Mouse (Mus musculus) megakaryocyte progenitor cell, adult 5-6 weeks (primary cell): ENCODE measurements around the gene Fuca2. TPM values are rescaled to one million over a fixed set of nuclear protein-coding genes. Genes with fewer than 3 reads are reported as not detected.

Experiments used
- ATAC-seq: replicated peaks from 2 replicates; pipeline ENCODE4 v1.8.0; 2016; ENCODE audit warnings: mild to moderate bottlenecking, moderate TSS enrichment, inconsistent platforms; ENCODE audit not compliant: poor library complexity
- total RNA-seq, 2 experiments: library from RNA; stranded (forward) in 1 of 2; stranded (reverse) in 1 of 2; fragments of 157-497, 149-512 nt in 1 of 2; fragments of 200-1000 nt in 1 of 2; gene quantifications; 2 replicates each; pipeline versions ENCODE4 v1.2.3 to v1.2.4; 2015 to 2017

Fuca2 gene
- total RNA-seq, 2 experiments from 2014 or later: 101 to 158 TPM

GRCm38 (mm10) chr10:13521857-13522256 is 22.5 kb downstream of the Fuca2 start:
- ATAC-seq: peak; percentile 93

DNA sequence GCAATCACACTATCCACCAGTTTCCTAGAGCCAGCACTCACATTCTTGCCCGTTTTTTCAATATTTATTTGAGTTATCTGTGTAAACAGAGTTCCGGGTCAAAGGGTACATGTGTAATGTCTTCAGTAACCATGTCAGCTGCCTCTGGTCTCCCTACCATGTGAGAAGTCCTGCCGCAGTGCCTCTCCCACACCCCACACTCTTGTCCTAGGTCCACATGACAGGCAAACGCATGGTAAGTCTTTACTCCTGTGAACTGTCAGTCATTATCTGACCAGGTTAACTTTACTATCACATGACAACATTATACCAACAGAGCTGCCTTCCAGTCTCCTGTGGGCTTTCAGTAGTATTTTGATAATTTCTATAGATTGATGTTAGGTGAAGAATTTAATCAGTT is 28.8 kb downstream of the Fuca2 start:
- ATAC-seq: no peak

GRCm38 (mm10) chr10:13534751-13535150 is 35.4 kb downstream of the Fuca2 start:
- no peak for ATAC-seq

- ATAC-seq: no peak
These were observed 37.4 kb downstream of the Fuca2 start for GRCm38 (mm10) chr10:13536706-13537105.

DNA sequence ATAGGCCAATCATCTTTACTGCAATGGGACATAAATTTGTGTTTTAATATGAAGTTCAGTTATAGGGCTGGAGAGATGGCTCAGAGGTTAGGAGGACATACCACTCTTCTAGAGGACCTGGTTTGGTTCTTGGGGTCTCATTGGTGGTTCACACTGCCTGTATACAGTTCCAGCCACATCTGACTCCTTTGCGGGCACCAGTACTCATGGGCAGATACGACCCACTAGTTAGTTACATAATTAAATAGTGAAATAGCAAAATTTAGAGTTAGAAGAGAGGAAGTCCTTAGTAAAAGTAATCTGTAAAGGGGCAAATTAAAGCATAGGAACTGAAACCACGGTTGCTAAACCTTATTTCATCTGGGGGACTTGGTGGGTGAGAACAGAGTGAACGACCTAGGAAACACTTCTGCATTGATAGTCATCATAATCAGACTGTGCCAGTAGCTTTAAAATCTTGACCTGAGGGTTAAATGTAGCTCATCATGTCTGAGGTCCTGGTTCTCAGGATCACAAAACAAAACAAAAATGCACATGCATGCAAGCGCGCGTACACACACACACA is 40.5 kb downstream of the Fuca2 start:
- peak; percentile 88 for ATAC-seq

DNA sequence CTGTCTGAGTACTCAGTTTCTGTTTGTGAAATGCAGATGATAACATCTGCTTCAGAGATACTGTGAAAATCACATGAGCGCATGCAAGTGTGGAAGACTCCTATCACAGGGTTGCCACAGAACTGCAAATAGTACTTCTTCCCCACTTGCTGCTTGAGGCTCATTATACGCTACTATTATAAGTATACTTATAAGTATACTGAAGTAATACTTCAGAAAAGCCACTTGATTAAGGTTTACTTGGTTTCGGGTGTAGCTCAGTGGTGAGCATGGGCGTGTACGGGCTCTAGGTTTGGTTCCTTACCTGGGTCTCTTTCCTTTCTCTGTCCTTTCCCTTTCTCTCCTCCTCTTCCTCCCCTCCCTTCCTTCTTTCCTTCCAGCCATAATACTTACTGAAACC is 42.4 kb downstream of the Fuca2 start:
- ATAC-seq: no peak

DNA sequence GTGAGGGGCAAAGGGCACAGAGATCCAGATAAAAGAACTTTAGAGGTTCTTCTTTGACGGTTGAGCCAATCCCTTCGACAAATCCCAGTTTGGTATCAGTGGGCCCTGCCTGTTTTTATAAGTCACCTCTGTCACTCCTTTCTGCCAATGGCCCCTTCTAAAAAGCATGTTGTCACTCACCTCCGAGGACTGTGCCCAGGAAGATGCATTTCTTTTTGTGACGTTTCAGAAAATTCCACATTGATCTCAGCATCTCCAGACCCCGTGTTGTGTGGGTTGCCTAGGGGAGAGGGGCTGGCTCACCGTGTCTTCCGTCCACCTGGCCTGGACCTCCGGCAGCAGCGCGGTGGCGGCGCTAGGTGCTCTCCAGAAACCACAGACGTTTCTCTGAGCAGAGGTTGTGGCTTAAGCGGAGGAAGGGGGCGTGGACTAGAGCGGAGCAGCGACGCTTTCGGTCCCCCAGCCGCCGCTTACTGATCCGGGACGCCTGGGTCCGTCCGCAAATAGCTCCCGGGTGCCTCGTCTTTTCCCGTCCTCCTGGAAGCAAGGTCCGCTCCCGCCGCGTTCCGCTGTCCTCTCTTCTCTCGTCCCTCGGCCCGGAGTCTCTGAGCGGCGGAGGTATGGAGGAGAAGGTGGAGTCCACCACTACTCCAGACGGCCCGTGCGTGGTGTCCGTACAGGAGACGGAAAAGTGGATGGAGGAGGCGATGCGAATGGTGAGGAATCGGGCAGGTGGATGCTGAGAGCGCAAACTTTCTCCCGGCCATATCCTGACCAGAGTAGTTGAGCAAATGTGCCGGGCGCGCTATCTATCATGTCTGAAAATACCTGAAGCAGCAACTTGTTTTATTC is 53.5 kb downstream of the Fuca2 start, which contains the start of the genes Adat2 and Pex3:
Adat2 (plus strand) TSS at position 249 of the 852 bp plus-strand sequence.
Pex3 (minus strand) TSS at position 497 of the 852 bp plus-strand sequence.
- peak; percentile 99 for ATAC-seq

DNA sequence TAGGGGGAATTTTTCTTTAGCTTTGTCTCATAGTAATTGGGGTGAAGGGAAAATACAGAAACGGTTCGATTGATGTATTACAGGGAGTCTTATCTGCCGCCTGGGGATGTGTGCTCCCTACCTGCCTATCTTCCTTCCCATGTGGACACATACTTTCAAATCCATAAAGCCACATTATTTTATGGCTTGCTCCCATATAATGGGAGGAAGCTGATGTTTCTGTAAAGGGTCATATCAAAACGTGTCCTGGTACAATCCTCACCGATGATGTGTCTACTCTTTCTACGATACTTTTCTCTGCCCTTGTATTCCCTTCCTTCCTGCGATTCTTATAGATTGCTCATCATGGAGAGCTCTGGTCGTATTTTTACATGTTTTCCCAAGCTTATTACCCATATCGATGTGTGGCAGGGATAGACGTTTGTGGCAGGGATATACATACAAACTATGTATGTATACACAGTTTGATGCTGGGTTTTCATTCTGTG is 54.2 kb downstream of the Fuca2 start:
- ATAC-seq: peak; percentile 7; the same call in 1 of the 2 replicates

DNA sequence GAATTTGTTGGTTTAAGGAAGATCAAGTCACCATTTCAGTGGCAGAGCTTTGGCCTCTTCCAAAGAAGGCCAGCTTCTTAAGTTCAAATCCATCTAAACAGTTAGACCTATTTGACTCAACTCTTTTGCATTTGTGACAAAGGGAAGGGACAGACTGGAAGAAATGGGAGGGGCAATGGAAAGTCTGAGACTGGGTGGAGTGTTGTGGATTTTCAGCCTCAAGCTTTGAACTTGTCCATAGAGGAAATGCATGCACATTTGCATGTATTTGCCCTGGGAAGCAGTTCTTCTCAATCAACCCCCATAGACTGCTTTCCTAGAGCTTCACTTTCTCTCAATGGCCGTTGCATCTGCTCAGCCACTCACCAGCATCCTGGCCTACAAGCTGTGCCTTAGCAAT is 55.0 kb downstream of the Fuca2 start:
- no peak for ATAC-seq

GRCm38 (mm10) chr10:13560014-13560674 is 60.8 kb downstream of the Fuca2 start:
- peak; percentile 87 for ATAC-seq

GRCm38 (mm10) chr10:13564364-13565079 is 65.2 kb downstream of the Fuca2 start:
- peak; percentile 89 for ATAC-seq

DNA sequence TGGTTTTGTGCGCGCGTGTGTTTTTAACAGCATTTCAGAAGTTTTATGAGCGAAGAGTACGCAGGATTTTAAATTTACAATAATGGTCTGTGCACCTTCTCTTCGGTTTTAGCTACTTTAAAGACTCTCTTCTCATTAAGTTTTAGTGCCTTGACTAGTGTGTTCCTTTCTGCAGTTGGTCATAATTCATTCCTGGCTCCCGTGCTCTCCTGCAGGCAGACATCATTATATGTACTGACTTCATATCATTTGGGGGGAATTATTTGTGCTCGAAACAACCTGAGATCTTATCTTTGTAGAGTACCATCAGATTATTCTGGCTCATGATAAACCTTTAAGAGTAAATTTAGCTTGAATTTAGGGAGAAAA is 65.7 kb downstream of the Fuca2 start:
- ATAC-seq: no peak

- ATAC-seq: no peak
These were observed 67.1 kb downstream of the Fuca2 start for GRCm38 (mm10) chr10:13566393-13566792.

Other genes starting within 250 kb of the Fuca2 start
- gene Phactr2, start 25.1 kb upstream of the Fuca2 start, total RNA-seq (2015): 26.2 and 26.4 TPM in 2 replicates
- gene Phactr2, start 25.1 kb upstream of the Fuca2 start, total RNA-seq (2017): 21.7 and 24.4 TPM in 2 replicates
- 9.7 and 12.0 TPM in 2 replicates for gene Adat2, start 53.4 kb downstream of the Fuca2 start, total RNA-seq (2015)
- gene Adat2, start 53.4 kb downstream of the Fuca2 start, total RNA-seq (2017): 4.2 and 4.6 TPM in 2 replicates
- 40.5 and 41.2 TPM in 2 replicates for gene Pex3, start 53.6 kb downstream of the Fuca2 start, total RNA-seq (2015)
- gene Pex3, start 53.6 kb downstream of the Fuca2 start, total RNA-seq (2017): 21.6 and 23.1 TPM in 2 replicates